Mouse (Mus musculus): ENCODE measurements at regions not wholly inside any gene's neighbourhood (a gene's known extent, or its start where the extent isn't known, plus 50 kb on each side); places are given as distances from the start of the nearest gene placed in this dataset.

DNA sequence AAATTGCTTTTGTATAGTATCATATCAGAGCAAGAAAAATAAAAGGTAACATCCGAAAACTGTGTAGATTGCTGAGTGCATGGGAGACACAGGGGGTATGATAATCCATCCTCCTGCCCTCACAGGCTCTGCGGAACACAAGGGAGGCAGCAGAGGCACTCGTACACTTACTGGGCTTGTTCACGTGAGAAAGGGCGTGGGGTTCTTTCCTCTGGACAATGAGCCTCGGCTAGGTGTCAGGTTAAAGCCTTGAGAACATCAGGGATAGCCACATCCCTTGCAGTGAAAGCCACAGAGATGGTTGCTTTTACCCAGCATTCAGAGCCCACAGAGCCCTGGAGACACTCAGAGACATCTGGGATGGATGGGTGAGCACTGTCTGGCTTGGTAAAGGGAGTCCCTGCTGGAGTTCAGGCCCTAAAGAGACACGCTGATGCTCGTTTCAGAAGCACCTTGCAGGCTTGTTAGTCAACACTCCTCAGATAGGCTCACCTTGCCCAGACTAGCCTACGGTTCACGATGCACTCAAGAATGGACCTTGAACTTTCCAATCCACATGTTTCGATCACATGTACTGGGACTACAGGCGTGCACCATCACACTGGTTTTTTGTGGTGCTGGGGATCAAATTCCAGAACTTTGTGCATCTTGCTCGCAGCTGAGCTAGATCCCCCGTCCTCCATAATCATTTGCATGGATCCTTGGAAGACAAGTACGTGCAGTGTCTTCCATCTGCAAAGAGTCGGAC lies 83.5 kb upstream of the Spin1 start:
- DNase-seq (ENCODE audit: low read depth), result no peak

DNA sequence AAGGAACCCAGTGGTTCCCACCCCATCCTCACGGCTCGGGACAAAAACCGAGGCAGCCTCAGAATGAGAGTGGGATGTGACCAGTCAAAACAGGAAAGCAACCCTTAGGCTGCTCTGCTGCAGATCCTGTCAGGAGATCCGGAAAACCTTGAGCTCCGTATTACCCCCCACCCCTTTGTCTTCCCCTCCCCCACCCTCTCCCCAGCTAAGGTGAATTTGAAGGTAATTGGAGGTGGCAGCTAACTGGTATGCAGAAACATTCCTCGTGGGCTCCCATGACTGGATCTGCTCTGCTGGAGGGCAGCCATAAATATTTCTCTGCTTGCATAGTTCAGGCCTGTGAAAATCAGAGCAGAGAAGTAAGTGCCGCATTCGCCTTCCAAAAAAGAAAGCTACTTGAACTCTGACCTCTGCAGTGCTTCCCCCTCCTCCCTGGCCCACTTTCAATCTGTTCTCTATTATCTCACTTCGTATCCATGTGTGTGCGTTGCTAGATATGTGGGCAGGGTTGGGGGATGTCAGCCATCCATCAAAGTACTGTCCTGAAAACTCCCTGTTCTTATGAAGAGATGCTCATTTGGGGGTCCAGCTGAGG lies 82.9 kb upstream of the Spin1 start:
- peak; percentile 72 for DNase-seq (ENCODE audit: low read depth)

GRCm38 (mm10) chr13:51018366-51018765 lies 82.3 kb upstream of the Spin1 start:
- DNase-seq (ENCODE audit: low read depth), result peak; percentile 3

GRCm38 (mm10) chr13:51022401-51023250 lies 78.1 kb upstream of the Spin1 start:
- DNase-seq (ENCODE audit: low read depth), result peak; percentile 38

GRCm38 (mm10) chr13:51023271-51023670 lies 77.4 kb upstream of the Spin1 start:
- no peak for DNase-seq (ENCODE audit: low read depth)

DNA sequence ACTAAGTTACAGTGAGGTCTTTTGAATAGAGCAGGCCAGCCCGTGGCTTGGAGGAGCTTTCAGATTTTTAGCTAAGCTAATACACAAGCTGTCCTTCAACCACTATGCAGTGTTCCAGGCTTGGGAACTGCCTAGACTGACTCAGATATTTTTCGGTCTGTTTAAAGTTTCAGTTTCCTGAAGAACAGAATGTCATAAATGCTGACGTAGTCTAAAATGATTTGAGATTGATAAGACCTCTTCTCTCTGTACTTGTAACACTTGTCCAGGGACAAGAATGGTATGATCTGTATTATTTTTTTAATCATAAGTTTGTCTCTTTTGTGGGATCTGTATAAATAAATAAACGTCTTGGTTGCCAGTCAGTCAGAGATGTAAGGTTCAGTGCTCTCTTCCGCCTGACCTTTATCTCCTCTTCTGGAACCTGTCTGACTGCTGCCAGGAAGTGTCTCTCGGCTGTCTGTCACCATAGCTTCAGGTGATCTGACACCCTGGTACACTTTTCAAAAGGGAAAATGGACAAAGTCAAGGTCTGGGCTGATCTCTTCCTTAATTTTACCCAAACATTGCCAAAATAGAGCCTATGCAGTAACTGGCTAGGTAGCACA lies 74.3 kb upstream of the Spin1 start:
- no peak for DNase-seq (ENCODE audit: low read depth)

DNA sequence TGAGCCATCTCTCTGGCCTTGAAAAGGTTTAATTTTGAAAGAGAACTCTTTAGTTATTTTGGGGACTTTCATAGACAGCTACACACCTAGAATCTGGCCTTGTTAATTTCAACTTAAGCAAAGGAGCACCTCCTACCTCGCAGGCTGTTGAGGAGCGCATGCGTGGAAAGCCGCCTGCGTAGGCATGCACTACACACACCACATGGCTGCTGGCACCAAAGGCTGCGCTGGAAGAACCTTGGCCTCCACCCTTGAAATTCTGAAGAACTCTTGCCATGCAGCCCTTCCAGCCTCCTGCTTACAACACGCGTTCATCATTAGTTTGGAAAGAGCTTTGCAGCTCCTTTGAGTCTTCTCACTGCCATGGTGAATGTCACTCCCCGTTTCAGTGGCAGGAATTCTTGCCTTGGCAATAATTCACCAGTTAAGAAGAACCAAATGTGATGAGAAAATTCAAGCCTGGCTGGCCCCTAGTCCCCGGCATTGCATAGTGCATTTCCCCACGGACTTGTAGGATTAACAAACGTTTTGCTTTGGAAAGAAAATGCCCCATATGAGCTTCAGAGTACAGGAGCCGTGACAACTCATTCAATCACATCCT lies 62.7 kb upstream of the Spin1 start:
- no peak for DNase-seq (ENCODE audit: low read depth)

GRCm38 (mm10) chr13:51038955-51039354 lies 61.7 kb upstream of the Spin1 start:
- DNase-seq (ENCODE audit: low read depth), result peak; percentile 49

- DNase-seq (ENCODE audit: low read depth), result no peak
These were observed 59.6 kb upstream of the Spin1 start for GRCm38 (mm10) chr13:51041121-51041520.

DNA sequence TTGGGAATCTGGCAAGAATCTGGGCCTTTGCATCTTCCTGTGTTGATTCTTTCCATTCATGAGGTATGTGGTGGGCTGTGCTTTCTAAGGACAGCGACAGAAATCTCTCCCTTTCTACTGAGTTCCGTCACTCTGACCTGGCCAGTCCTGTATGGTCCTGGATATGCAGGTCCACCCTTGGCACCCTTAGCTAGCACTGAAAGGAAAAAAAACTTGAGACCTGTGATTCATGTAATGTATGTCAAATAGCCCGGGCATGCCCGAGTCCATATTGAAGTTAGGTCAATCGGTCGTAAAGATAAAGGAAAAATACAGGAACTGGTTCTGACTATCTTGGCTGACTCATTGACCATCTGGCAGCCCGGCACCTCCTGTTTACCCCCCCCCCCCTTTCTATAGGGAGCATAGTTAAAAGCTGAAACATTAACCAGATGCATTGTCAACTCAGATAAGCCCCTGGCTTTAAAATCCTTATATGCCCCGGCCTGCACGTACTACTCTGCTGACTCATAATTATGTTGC lies 57.7 kb upstream of the Spin1 start:
- DNase-seq (ENCODE audit: low read depth), result no peak
